Mouse (Mus musculus): ENCODE measurements around the gene Spen.

DNA sequence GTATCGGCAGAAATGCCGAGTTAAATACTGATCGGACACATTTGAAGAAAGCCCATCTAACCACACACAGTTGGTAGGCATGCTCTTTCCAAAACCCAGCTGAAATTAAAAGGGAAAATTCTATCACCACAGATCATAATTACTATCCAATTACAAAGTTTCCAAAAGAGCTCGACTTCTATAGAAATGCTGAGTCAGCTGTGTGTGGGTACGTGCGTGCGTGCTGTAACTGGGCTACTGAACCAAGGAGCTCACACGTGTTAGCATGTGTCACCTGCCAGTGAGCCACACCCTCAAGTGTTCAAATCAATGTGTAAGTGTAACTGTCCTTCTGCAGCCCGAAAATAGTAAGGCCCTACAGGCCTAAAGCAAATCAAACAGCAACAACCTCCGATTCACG is 50.8 kb downstream of the Spen start:
- TF ChIP-seq POLR2A (IDR thresholded peaks at IDR 0.05; ENCODE audit: insufficient read depth, low read depth, low read length) (no peak), CTCF (IDR thresholded peaks at IDR 0.05; ENCODE audit: insufficient read depth, low read depth, low read length) (no peak)

All from olfactory bulb, adult 2 months (tissue).